Mouse (Mus musculus) olfactory bulb, adult 2 months (tissue): ENCODE results near the gene Irak3.

ENCODE experiments used
- CTCF ChIP-seq: fragments of 200-500 bp; IDR thresholded peaks from 2 replicates; pipeline ENCODE4 v1.5.1; 2012; ENCODE audit warnings: low read depth, mild to moderate bottlenecking, low read length, moderate library complexity; ENCODE audit not compliant: insufficient read depth
- POLR2A ChIP-seq: fragments of 200-500 bp; IDR thresholded peaks from 2 replicates; pipeline ENCODE4 v1.6.1; 2012; ENCODE audit warnings: mild to moderate bottlenecking, low read depth, low read length, moderate library complexity; ENCODE audit not compliant: insufficient read depth

- TF ChIP-seq POLR2A (no peak), CTCF (no peak)
Measured at GRCm38 (mm10) chr10:120133697-120134096, 68.2 kb downstream of the Irak3 start.
